Mouse (Mus musculus): ENCODE measurements around the gene Nme7.

- TF ChIP-seq ELF1 (IDR thresholded peaks at IDR 0.05; ENCODE audit: low read depth, low read length) (no peak), EP300 (IDR thresholded peaks at IDR 0.05; ENCODE audit: low read length) (no peak), ZKSCAN1 (IDR thresholded peaks at IDR 0.05; ENCODE audit: borderline replicate concordance, low read depth, low read length) (no peak), MAFK (IDR thresholded peaks at IDR 0.05; ENCODE audit: insufficient replicate concordance, low read length) (no peak), POLR2A (IDR thresholded peaks at IDR 0.05; ENCODE audit: low read depth, low read length) (no peak), USF2 (conservative IDR thresholded peaks at IDR 0.05; ENCODE audit: low read depth, low read length) (no peak), MAX (IDR thresholded peaks at IDR 0.05; ENCODE audit: low read length) (no peak), GABPA (IDR thresholded peaks at IDR 0.05; ENCODE audit: insufficient replicate concordance, low read depth, low read length) (no peak), MYC (IDR thresholded peaks at IDR 0.05; ENCODE audit: low read depth, low read length) (no peak), CTCF (conservative IDR thresholded peaks at IDR 0.05 in 1 of 2, IDR thresholded peaks at IDR 0.05 in 1 of 2; ENCODE audit: low read depth in 2 of 2, low read length in 2 of 2) (no peak)
Measured at GRCm38 (mm10) chr1:164406506-164406905, 102.6 kb downstream of the Nme7 start.

Data from CH12.LX (cell line).